Mouse (Mus musculus) small intestine, adult 2 months (tissue): ENCODE results near the gene Tmem141. TPM values are rescaled to one million over a fixed set of nuclear protein-coding genes. Genes with fewer than 3 reads are reported as not detected.
A peak's percentile ranks its signal among the peaks of the same experiment; 100 is the strongest.

Experiments
- H3K27ac ChIP-seq: fragments of 200-500 bp; 2 replicates; pipeline ENCODE4 v1.5.1; 2012; ENCODE audit warnings: low read depth, low read length, control low read depth, inconsistent platforms; ENCODE audit not compliant: insufficient read depth
- H3K27me3 ChIP-seq: fragments of 200-500 bp; 2 replicates; pipeline ENCODE4 v1.6.1; 2012; ENCODE audit warnings: mild to moderate bottlenecking, moderate library complexity, low read length, inconsistent platforms; ENCODE audit not compliant: control insufficient read depth, insufficient read depth
- H3K36me3 ChIP-seq: fragments of 200-500 bp; 2 replicates; pipeline ENCODE4 v1.6.1; 2012; ENCODE audit warnings: mild to moderate bottlenecking, low read length, control low read depth, inconsistent platforms; ENCODE audit not compliant: control insufficient read depth, insufficient read depth
- H3K4me1 ChIP-seq: fragments of 200-500 bp; 2 replicates; pipeline ENCODE4 v1.6.1; 2012; ENCODE audit warnings: low read length, inconsistent platforms, mixed read lengths; ENCODE audit not compliant: control insufficient read depth, insufficient read depth, insufficient read length
- H3K4me3 ChIP-seq: fragments of 200-500 bp; 2 replicates; pipeline ENCODE4 v1.5.1; 2012; ENCODE audit warnings: low read depth, mild to moderate bottlenecking, control low read depth, inconsistent platforms, low read length, moderate library complexity
- CTCF ChIP-seq: fragments of 200-500 bp; IDR thresholded peaks from 2 replicates; pipeline ENCODE4 v1.5.1; 2012; ENCODE audit warnings: low read depth, mild to moderate bottlenecking, control low read depth, inconsistent platforms, low read length, moderate library complexity, mixed read lengths; ENCODE audit not compliant: insufficient replicate concordance, insufficient read length; ENCODE audit errors: extremely low read depth
- POLR2A ChIP-seq: fragments of 200-500 bp; IDR thresholded peaks from 2 replicates; pipeline ENCODE4 v1.6.1; 2012; ENCODE audit warnings: low read depth, mild to moderate bottlenecking, control low read depth, inconsistent platforms, low read length, moderate library complexity
- WGBS: fragments of 180-500 bp; shearing (Covaris S2); methylation state at CpG from one replicate; pipeline ENCODE4 v1.1.7; 2018; 5-methylcytosine and 5-hydroxymethylcytosine counted together
- polyA plus RNA-seq: library from polyadenylated mRNA; depleted of rRNA; stranded (reverse); fragments of >200 nt; gene quantifications from 2 replicates; pipeline ENCODE4 v1.2.3, GENCODE M21; 2012

Tmem141 gene
- polyA plus RNA-seq, 1 experiment, result 10.0 TPM

DNA sequence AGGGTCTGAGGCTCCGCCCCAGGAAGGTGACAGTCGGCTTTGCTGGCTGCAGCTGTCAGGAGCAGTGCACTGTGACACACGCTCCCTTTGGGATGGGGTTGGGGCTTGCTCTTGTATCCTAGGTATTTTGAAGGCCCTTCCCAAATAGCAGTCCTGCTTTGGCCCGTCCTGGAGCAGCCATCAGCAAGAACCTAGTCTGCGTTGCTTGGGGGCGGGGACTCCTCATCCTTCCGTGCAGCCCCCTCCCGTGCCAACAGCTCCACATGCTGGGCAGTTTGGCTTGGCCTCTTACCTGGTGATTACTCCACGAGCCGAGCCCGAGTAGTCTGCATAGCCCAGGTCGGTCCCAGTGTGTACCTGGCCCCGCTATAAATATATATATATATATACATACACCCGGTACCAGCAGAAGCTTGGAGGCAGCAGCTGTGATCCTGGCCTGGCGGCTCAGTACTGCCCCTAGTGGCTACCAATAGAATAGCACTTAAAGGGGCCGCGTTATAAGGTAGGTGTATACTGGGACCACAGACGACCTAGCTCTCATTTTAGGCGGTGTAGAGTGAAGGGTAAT lies 40.4 kb downstream of the Tmem141 start, which contains the start of gene Ajm1:
Gene Ajm1 (minus strand): TSS at position 464 of the 571 bp plus-strand sequence.
- Histone ChIP-seq H3K4me1 (peaks cover 26% of the 10 kb centered on the region), H3K27ac (no peak within 1 kb of the TSS), H3K36me3 (peaks cover 13% of the 10 kb centered on the region), H3K27me3 (peaks cover 36% of the 10 kb centered on the region), H3K4me3 (peak within 1 kb of the TSS; percentile 40)
- 6% methylated on average over 19 of the region's 19 CpGs for WGBS
- TF ChIP-seq POLR2A (no peak), CTCF (peak; percentile 85; the same call in 1 of the 2 replicates)

GRCm38 (mm10) chr2:25580621-25581101 lies 41.1 kb downstream of the Tmem141 start:
- 19% methylated on average over 6 of the region's 6 CpGs for WGBS
- H3K4me1 ChIP-seq, result peaks cover 27% of the 10 kb centered on the region

DNA sequence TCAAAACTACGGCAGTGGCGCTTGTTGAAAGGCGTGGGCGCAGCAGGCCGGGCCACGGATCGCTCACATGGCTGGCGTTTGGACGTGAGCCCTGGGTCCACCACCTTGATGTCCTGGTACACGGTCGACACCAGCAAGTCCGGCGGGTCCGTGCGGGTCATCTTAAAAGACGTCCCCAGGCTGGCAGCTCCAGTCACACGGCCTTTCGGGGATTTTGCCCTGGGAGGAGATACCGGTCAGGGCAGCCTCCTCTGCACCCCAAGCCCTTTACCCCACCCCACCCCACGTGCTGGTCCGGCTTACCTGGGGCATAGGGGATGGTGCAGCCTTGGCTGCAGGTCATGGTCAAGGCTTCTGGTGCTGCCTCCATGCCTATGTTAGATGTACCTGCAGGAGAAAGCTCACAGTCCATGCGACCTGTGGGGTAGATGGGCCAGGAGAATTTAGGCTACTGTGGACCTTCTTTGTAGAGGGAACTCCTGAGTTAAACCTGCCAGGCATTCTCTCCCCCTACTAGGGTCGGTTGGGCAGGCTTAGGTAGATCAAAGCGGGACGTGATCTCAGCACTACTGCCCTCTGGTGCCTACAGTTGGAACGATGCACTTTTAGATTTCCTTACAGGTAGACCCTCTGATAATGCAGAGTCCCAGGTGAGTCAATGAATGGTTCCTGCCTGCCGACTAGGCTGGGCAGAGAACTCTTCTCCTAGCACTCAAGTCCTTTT lies 41.9 kb downstream of the Tmem141 start:
- Histone ChIP-seq H3K36me3 (peaks cover 7% of the 10 kb centered on the region), H3K4me1 (peaks cover 30% of the 10 kb centered on the region), H3K4me3 (peak overlapping the region; percentile 25), H3K27ac (no peak overlapping the region), H3K27me3 (peaks cover 36% of the 10 kb centered on the region)
- TF ChIP-seq POLR2A (no peak), CTCF (peak; percentile 75; the same call in 1 of the 2 replicates)
- WGBS, result 2% methylated on average over 27 of the region's 27 CpGs

More at GRCm38 (mm10) chr2:25580621-25581101, 41.1 kb downstream of the Tmem141 start:
- Histone ChIP-seq H3K27me3 (peaks cover 36% of the 10 kb centered on the region), H3K27ac (no peak overlapping the region), H3K36me3 (peaks cover 13% of the 10 kb centered on the region), H3K4me3 (no peak overlapping the region)
- TF ChIP-seq POLR2A (no peak), CTCF (no peak)

DNA sequence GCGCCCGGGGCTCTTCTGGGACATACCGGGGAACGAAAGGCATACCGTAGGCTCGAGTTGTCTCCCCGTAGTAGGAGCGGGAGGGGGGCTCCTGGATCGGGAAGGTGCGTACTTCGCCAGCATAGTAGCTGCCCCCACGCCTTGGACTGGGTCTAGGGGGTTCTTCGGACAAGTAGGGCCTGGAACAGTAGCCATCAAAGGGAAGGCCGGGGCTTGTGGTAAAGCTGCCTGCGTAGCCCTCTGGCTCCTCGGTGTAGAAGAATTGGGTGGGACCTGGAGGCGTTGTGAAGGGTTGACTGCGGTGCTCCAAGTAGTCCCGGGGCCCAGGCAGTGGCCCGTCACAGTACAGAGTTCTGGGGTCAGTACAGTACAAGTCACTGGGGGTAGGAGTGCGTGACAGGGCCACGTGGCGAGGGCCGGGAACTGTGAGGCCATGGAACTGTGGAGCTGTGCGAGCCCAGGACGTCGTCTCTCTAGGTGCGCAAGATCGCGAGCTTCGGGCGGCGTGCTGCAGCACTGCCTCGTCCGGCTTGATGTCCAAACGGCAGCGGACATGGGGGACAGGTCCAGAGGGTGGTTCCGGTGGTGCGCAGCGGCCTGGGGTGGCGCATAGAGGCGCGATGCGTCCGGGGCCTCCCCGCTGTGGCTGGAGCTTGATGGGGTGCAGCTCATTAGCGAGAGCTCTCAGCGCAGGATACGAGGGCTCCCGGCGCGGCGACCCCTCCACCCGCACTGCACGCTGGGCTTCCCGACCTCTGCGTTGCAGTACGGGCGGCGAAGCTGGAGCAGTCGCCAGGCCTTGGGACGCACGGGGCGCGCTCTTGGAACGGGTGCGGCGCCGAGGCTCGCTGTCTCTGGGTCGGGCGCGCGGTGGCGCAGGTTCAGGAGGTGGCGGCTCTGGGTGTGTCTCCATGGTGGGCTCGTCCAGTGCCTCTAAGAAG lies 42.7 kb downstream of the Tmem141 start:
- peaks cover 32% of the 10 kb centered on the region for H3K4me1 ChIP-seq
- no peak overlapping the region for H3K27ac ChIP-seq
- WGBS, result 13% methylated on average over 77 of the region's 77 CpGs
- TF ChIP-seq POLR2A (no peak), CTCF (no peak)
- peaks cover 36% of the 10 kb centered on the region for H3K27me3 ChIP-seq
- peaks cover 3% of the 10 kb centered on the region for H3K36me3 ChIP-seq
- peak overlapping the region; percentile 25 for H3K4me3 ChIP-seq

DNA sequence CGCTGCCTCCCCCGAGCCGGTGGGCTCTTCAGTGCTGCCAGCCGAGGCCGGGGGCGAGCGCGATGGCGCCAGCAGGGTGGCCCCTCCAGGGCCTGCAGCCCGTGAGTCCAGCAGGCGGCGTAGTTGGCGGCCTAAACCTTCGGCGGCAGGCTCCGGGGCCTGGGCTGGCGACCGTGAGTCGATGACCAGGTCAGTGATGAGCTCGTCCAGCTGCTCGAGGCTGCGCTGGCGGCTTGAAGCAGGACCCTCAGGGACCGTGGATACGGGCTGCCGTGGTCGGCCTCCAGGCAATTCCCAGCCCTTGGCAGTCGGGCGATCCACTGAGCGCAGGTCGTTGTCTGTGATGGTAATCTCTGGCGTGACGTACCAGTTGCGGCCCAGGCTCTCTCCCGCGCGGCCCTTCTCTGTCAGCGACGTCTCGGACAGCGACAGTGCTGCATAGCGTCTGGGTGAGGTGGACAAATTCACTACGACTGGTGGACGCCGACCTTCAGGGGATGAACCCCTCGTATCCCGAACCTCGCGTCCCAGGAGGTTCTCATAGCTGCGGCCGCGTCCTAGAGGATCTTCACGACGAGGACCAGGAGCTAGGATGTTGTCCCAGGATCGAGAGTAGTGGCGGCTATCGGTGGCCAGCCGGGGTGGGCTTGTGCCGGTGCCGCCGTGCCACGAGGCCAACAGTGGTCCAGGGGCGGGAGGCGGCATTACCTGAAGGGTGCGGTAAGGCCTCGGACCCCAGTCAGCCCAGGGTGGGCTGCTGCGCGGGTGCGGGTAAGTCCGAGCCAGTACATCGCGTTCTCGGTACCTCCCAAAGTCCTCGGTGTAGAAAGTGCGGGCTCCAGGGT lies 43.6 kb downstream of the Tmem141 start:
- Histone ChIP-seq H3K4me1 (peaks cover 33% of the 10 kb centered on the region), H3K27me3 (peaks cover 36% of the 10 kb centered on the region), H3K27ac (no peak overlapping the region), H3K36me3 (peaks cover 1% of the 10 kb centered on the region; the same call in 1 of the 2 replicates), H3K4me3 (peak overlapping the region; percentile 5; the same call in 1 of the 2 replicates)
- no peak for TF ChIP-seq CTCF
- no peak for TF ChIP-seq POLR2A
- 22% methylated on average over 75 of the region's 75 CpGs for WGBS
